Mouse (Mus musculus) left cerebral cortex, adult 2 months (tissue): ENCODE results near the gene Rin1. TPM values are rescaled to one million over a fixed set of nuclear protein-coding genes. Genes with fewer than 3 reads are reported as not detected.
"Not testable (repeated sequence)": the region's sequence is repeated elsewhere in the genome, so short reads cannot be mapped to it uniquely, and the experiment has no call there.

Experiments used
- DNase-seq, 2 experiments: peaks; one replicate each; pipeline ENCODE4 v3.0.0; 2021 to 2022; ENCODE audit warnings: low spot score in 2 of 2, mixed read lengths in 1 of 2; ENCODE audit errors: extremely low spot score in 1 of 2
- H3K27ac ChIP-seq: fragments of 200-600 bp; 2 replicates; pipeline ENCODE4 v1.8.1; 2022
- H3K4me3 ChIP-seq: fragments of 200-600 bp; 2 replicates; pipeline ENCODE4 v1.8.1; 2022
- CTCF ChIP-seq: fragments of 200-600 bp; IDR thresholded peaks from 2 replicates; pipeline ENCODE4 v1.8.1; 2022; ENCODE audit warnings: antibody characterized with exemption, mild to moderate bottlenecking, moderate library complexity
- intact Hi-C: fragments of 180-260 bp; cut with DNase I; formaldehyde crosslinking; loops from one replicate; pipeline ENCODE4 v1.15.1; 2025
- total RNA-seq, 2 experiments: library from RNA; stranded (reverse); gene quantifications; 2 replicates each; pipeline ENCODE4 v1.2.3; 2021

The Rin1 gene
- total RNA-seq, 2 experiments from 2014 or later: 94.6 to 95.9 TPM

- TF ChIP-seq CTCF: no peak
- H3K27ac ChIP-seq: peak overlapping the region; percentile 51
Observed at GRCm38 (mm10) chr19:5071545-5072369, 21.5 kb downstream of the Rin1 start.

GRCm38 (mm10) chr19:5072389-5073019, 22.2 kb downstream of the Rin1 start:
- Histone ChIP-seq H3K27ac (no peak overlapping the region), H3K4me3 (peak overlapping the region; percentile 45)
- intact Hi-C loops: loop anchor here (2.0 kb wide), 1 partner anchor 16 kb away; no protein-coding TSS in a partner anchor
- TF ChIP-seq CTCF: no peak
- DNase-seq: no peak

More at GRCm38 (mm10) chr19:5071545-5072369, 21.5 kb downstream of the Rin1 start:
- no peak for DNase-seq
- peak overlapping the region; percentile 45 for H3K4me3 ChIP-seq
- intact Hi-C loops: loop anchor here (2.0 kb wide), 1 partner anchor 15 kb away; no protein-coding TSS in a partner anchor

GRCm38 (mm10) chr19:5073028-5073427, 22.7 kb downstream of the Rin1 start:
- Histone ChIP-seq H3K4me3 (no peak overlapping the region), H3K27ac (peak overlapping the region; percentile 44; the same call in 1 of the 2 replicates)
- TF ChIP-seq CTCF: peak; percentile 60
- intact Hi-C loops: loop anchor here (2.0 kb wide), 1 partner anchor 16 kb away; no protein-coding TSS in a partner anchor
- DNase-seq: peak in 1 of 2 experiments; percentile 33

- Histone ChIP-seq H3K4me3 (no peak overlapping the region), H3K27ac (peak overlapping the region; percentile 44; the same call in 1 of the 2 replicates)
- DNase-seq: no peak
- TF ChIP-seq CTCF: no peak
- intact Hi-C loops: loop anchor here (2.0 kb wide), 1 partner anchor 17 kb away; no protein-coding TSS in a partner anchor
Observed at GRCm38 (mm10) chr19:5073518-5073917, 23.2 kb downstream of the Rin1 start.

GRCm38 (mm10) chr19:5079279-5079678, 29.0 kb downstream of the Rin1 start:
- no peak for DNase-seq
- intact Hi-C loops: no loop called here
- Histone ChIP-seq H3K27ac (no peak overlapping the region), H3K4me3 (no peak overlapping the region)
- peak; percentile 49 for TF ChIP-seq CTCF

GRCm38 (mm10) chr19:5082005-5082404, 31.7 kb downstream of the Rin1 start:
- intact Hi-C loops: no loop called here
- DNase-seq: no peak
- H3K27ac ChIP-seq: no peak overlapping the region; the same call in 1 of the 2 replicates
- peak overlapping the region; percentile 6; the same call in 1 of the 2 replicates for H3K4me3 ChIP-seq
- no peak for TF ChIP-seq CTCF

DNA sequence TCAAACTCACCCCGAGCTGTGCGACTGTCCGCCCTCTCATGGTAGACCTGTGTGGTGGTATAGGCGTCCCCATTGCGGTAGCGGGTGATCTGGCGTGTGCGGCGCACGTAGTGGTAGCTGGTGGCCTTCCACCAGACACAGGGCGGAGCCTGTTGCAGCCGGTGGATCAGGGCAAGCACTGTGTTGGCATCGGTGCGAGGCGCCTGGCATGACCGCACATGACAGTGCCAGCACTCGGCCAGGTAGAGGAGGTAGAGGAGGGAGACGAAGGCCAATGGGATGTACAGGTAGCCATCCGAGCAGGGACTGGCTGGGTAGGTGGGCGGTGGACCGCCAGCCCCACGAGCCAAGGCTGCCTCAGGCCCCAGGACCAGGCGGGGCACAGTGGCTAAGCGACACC, 32.3 kb downstream of the Rin1 start:
- no peak for TF ChIP-seq CTCF
- peak in 1 of 2 experiments; percentile 37 for DNase-seq
- Histone ChIP-seq H3K4me3 (peak overlapping the region; percentile 36), H3K27ac (no peak overlapping the region; the same call in 1 of the 2 replicates)
- intact Hi-C loops: no loop called here

- Histone ChIP-seq H3K4me3 (peak overlapping the region; percentile 69), H3K27ac (peak overlapping the region; percentile 100)
- no peak for TF ChIP-seq CTCF
- intact Hi-C loops: loop anchor here (2.0 kb wide), 1 partner anchor 33 kb away; the partner anchor contains the start of gene Rin1
- DNase-seq: peak in 1 of 2 experiments; percentile 27
Observed at GRCm38 (mm10) chr19:5083961-5084833, 33.9 kb downstream of the Rin1 start.

DNA sequence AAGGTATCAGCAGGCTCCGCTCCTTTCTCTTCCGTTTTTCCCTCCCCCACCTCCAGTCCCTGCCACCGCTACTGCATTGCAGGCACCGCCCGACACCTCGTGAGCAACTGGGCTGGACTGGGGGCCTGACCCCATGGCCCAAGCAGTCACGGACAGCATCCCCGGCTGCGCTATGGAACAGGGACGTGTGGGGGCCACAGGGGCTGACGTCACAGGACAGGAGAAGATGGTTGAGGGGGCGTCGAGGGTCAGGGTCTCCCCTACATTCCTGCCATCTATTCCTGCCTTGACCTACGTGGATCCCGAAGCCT, 34.5 kb downstream of the Rin1 start:
- intact Hi-C loops: loop anchor here (2.0 kb wide), 1 partner anchor 34 kb away; the partner anchor contains the start of gene Rin1
- Histone ChIP-seq H3K27ac (peak overlapping the region; percentile 100), H3K4me3 (peak overlapping the region; percentile 69)
- no peak for TF ChIP-seq CTCF
- peak in 1 of 2 experiments; percentile 38 for DNase-seq

DNA sequence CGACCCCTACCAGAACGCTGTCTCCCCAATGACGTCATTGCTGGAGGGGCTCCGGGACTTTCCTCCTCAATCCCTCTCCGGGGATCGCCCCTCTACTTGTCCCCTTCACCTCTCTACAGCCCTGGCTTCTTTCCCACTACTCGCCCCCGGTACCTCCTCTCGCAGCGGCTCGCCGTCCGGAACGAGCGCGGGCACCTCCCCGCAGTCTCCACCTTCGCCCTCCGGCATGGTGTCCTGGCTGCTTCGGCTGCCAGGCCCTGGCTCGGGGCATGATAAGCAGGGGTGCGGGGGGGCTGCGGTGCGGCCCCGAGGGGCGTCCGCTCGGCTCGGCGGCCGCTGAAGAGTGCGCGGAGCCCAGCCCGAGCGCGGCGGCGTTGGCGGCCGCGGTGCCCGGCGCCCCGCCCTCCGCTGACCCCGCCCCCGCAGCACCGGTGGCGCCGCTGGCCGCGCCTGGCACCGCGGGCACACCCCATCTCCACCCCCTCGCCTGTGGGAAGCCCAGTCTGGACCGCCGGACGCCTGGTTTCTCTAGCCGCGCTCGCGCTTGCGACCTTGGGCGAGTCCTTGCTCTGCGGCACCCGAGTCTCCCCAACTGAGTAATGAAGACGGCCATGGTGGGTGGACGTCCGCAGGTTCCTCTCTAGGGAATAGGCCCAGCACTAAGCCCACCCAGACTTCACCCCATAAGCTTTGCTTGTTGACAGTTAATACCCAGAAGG, 35.0 kb downstream of the Rin1 start, which contains the start of gene Tmem151a:
Tmem151a (minus strand) TSS at position 387 of the 719 bp plus-strand sequence.
- no peak for TF ChIP-seq CTCF
- H3K27ac ChIP-seq: peak within 1 kb of the TSS; percentile 100
- H3K4me3 ChIP-seq: peak within 1 kb of the TSS; percentile 69
- DNase-seq: peak in 1 of 2 experiments; percentile 71
- intact Hi-C loops: loop anchor here (2.0 kb wide), 1 partner anchor 35 kb away; the partner anchor contains the start of gene Rin1

- peak; percentile 48 for TF ChIP-seq CTCF
- H3K4me3 ChIP-seq, intact Hi-C loops: not testable (repeated sequence)
Observed at GRCm38 (mm10) chr19:5086533-5086932, 36.3 kb downstream of the Rin1 start.

More at GRCm38 (mm10) chr19:5086533-5086932, 36.3 kb downstream of the Rin1 start:
- H3K27ac ChIP-seq, DNase-seq: not testable (repeated sequence)
